Mouse (Mus musculus) frontal cortex, postnatal 14 days (tissue): ENCODE results near the gene Sox4.

Source experiments
- DNase-seq, 2 experiments: peaks; one replicate each; pipeline ENCODE4 v3.0.0; 2022; ENCODE audit warnings: low spot score in 2 of 2

Sox4 gene

GRCm38 (mm10) chr13:28947740-28948441 lies 5.6 kb downstream of the Sox4 start:
- DNase-seq, result no peak

GRCm38 (mm10) chr13:28946565-28947135 lies 6.9 kb downstream of the Sox4 start:
- DNase-seq, result no peak

- DNase-seq, result no peak
Observed at GRCm38 (mm10) chr13:28945681-28946080, 7.8 kb downstream of the Sox4 start.

DNA sequence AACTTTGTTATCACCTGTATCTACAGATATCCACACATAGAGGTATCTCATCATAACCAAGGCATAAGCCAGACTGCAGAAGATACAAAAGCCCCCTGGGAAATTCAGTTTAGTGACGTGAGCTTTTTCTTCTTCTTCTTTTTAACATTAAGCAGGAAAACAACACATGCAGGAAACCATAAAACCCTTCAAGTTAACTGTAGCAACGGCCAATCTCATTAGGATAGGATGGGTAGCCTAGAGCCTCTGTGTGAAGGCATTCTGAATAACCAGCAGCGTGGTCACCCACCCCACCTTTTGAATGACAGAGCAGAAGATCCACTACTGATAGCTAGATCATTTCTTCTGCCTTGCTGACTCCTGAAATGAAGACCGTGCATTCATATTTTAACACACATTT lies 10.6 kb downstream of the Sox4 start:
- no peak for DNase-seq

GRCm38 (mm10) chr13:28941983-28942630 lies 11.4 kb downstream of the Sox4 start:
- DNase-seq, result no peak

- no peak for DNase-seq
Observed at GRCm38 (mm10) chr13:28933375-28933774, 20.1 kb downstream of the Sox4 start.

GRCm38 (mm10) chr13:28931776-28932175 lies 21.7 kb downstream of the Sox4 start:
- DNase-seq, result no peak

DNA sequence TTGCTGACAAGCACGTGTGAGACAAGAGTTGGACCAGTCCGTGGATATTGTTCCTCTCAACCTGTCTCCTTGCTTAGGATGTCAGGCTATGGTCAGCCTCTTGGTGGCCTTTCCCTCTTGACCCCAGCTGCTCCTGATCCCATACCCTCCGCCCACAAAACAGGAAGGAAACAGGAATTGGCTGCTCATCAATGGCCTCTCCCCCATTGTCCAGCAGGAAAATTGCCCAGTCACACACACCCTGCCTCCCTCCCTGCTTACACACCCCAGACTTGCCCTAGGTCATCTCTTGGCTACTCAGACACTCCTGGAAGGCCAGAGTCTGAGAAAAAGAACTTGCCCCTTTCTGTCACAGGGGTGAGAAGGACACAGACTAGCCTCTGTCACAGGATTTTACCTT lies 22.2 kb downstream of the Sox4 start:
- DNase-seq, result no peak

DNA sequence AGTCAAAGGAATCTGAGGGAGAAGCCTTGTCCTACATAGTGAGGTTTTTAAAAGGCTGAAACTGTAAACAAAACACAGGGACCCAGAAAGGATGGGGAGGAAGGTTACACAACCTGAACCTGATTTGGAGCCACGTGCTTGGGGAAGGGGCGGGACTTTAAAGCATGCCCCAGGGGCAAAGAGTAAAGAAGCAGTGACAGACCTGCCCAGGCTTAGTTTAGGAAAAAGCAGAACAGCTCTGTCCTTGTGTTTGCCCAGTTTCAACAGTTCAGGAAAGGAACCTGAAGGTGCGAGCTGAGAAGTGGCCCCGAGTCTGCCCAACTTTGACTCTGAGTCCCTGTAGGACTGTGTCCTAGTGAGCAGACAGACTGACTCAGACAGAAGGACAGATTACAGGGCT lies 23.1 kb downstream of the Sox4 start:
- no peak for DNase-seq

- no peak for DNase-seq
Observed at GRCm38 (mm10) chr13:28929936-28930335, 23.6 kb downstream of the Sox4 start.

- no peak for DNase-seq
Observed at GRCm38 (mm10) chr13:28923136-28923535, 30.4 kb downstream of the Sox4 start.

- no peak for DNase-seq
Observed at GRCm38 (mm10) chr13:28917379-28918250, 35.9 kb downstream of the Sox4 start.

DNA sequence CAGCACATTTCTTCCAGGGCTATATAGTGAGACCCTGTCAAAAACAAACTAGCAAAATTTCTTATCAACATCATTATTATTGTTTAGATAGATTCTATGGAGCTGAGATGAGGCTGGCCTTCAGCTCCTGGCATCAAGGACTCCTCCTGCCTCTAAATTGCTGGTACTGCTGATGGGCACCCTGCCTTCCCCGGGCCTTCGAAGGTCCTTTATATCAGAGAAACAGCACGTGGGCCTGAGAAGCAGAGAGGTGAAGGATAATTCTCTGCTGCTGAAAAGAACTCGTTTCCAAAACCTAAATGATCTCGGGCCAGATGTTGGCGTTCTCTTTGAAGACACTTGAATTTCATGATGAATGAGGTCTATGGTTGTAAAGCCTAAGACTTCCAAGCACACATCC lies 39.9 kb downstream of the Sox4 start:
- no peak for DNase-seq

GRCm38 (mm10) chr13:28906981-28907380 lies 46.5 kb downstream of the Sox4 start:
- no peak for DNase-seq
